Comparison of ENCODE assay signal across 18 mouse cellular contexts in the genomic region with DNA sequence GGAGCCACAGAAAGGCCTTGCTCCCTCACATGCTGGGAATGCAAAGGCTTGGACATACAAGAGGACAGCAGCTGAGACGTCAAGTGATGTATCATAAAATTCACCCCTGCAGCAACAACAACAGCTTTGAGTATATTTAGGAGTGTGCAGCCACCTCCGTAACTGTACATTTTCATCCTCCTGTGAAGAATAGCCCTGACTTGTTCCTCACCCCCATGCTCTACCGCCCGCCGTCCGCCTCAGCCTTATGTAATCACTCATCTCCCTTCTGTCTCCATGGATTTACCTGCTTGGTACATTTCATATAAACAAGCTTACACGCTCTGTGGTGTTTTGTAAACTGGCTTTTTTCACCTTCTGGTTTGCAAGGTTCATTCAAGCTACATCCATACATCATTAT. TPM values are rescaled to one million over a fixed set of nuclear protein-coding genes. Genes with fewer than 3 reads are reported as not detected.
A peak's percentile ranks its signal among the peaks of the same experiment; 100 is the strongest.
DNase-seq lines count a peak whose midpoint lies in the region; ATAC-seq and TF ChIP-seq lines count a peak whose summit lies in the region.
"Had no signal": no experiment of that assay in that cellular context is flagged by ENCODE, and none has a peak within 500 bp of the region (broad histone marks: within the 10 kb centered on the region; RNA-seq: fewer than 3 reads in every experiment).

No protein-coding gene starts in this region.

- H3K27ac ChIP-seq in left cerebral cortex, adult 2 months = peak overlapping the region; percentile 62
- H3K27ac ChIP-seq: embryonic facial prominence, embryonic 10.5 days; embryonic facial prominence, embryonic 12.5 days; forebrain, embryonic 13.5 days; forebrain, embryonic 15.5 days had no signal

- intact Hi-C loops in left cerebral cortex, adult 2 months (cut with DNase I) = loop anchor here (1.0 kb wide), 1 partner anchor 29 kb away; no protein-coding TSS in a partner anchor
- intact Hi-C loops in left cerebral cortex, postnatal 36 days (cut with DNase I) = no loop called here

- no peak for ATAC-seq in megakaryocyte progenitor cell, adult 5-6 weeks (replicated peaks; ENCODE audit: poor library complexity)
- ATAC-seq: forebrain, embryonic 13.5 days; forebrain, embryonic 15.5 days had no signal

- no peak overlapping the region for H3K4me3 ChIP-seq in left cerebral cortex, adult 2 months
- H3K4me3 ChIP-seq: embryonic facial prominence, embryonic 10.5 days; embryonic facial prominence, embryonic 12.5 days; forebrain, embryonic 13.5 days; forebrain, embryonic 15.5 days had no signal

- DNase-seq in frontal cortex, adult 2 months (ENCODE audit: extremely low spot score in 1 of 2, low spot score in 1 of 2) = peak; percentile 47 to 62
- no peak for DNase-seq in frontal cortex, postnatal 10 days (ENCODE audit: low spot score in 2 of 2)
- DNase-seq in left cerebral cortex, adult 2 months (ENCODE audit: extremely low spot score in 1 of 2, low spot score in 2 of 2) = no peak
- no peak for DNase-seq in left cerebral cortex, postnatal 36 days (ENCODE audit: low spot score in 2 of 2)
- peak; percentile 60 for DNase-seq in brain, adult 2 months (ENCODE audit: low read depth, low spot score)
- DNase-seq: adrenal gland, adult 2 months; adrenal gland, postnatal 10 days; adrenal gland, postnatal 25 days; cerebellum, adult 11-12 months; cerebellum, adult 2 months; cerebellum, adult 9-10 months; cerebellum, postnatal 10 days; cerebellum, postnatal 25 days had no signal

- no peak for TF ChIP-seq CTCF in left cerebral cortex, adult 2 months (IDR thresholded peaks at IDR 0.05)

RNA-seq across cellular contexts. Expression of gene Nrde2, which starts 7.0 kb away (rescaled TPM):
- 12.0 and 14.9 TPM in 2 replicates for polyA plus RNA-seq in frontal cortex, adult 2 months (2012; rRNA removed)
- total RNA-seq in left cerebral cortex, adult 2 months (2021) = 10 to 100 TPM; 17.3 to 21.9 TPM
- 10 to 100 TPM; 18.3 to 22.8 TPM for total RNA-seq in left cerebral cortex, postnatal 36 days (2021)
- total RNA-seq in megakaryocyte progenitor cell, adult 5-6 weeks (2015) = 5.9 and 6.5 TPM in 2 replicates
- total RNA-seq in megakaryocyte progenitor cell, adult 5-6 weeks (2017) = 24.0 and 29.9 TPM in 2 replicates

RNA-seq across cellular contexts. Expression of gene Psmc1, which starts 42.5 kb away (rescaled TPM):
- polyA plus RNA-seq in frontal cortex, adult 2 months (2012; rRNA removed) = 133 and 152 TPM in 2 replicates
- total RNA-seq in left cerebral cortex, adult 2 months (2021) = 100 to 1,000 TPM; 185 to 216 TPM
- 100 to 1,000 TPM; 188 to 203 TPM for total RNA-seq in left cerebral cortex, postnatal 36 days (2021)
- total RNA-seq in megakaryocyte progenitor cell, adult 5-6 weeks (2015) = 236 and 253 TPM in 2 replicates
- 265 and 368 TPM in 2 replicates for total RNA-seq in megakaryocyte progenitor cell, adult 5-6 weeks (2017)

RNA-seq across cellular contexts. Expression of gene Calm1, which starts 46.8 kb away (rescaled TPM):
- polyA plus RNA-seq in frontal cortex, adult 2 months (2012; rRNA removed) = 1,569 and 1,574 TPM in 2 replicates
- 1,000 to 10,000 TPM; 2,238 to 2,247 TPM for total RNA-seq in left cerebral cortex, adult 2 months (2021)
- total RNA-seq in left cerebral cortex, postnatal 36 days (2021) = 1,000 to 10,000 TPM; 2,172 to 2,300 TPM
- 340 and 447 TPM in 2 replicates for total RNA-seq in megakaryocyte progenitor cell, adult 5-6 weeks (2015)
- total RNA-seq in megakaryocyte progenitor cell, adult 5-6 weeks (2017) = 536 and 549 TPM in 2 replicates

Comparison
In these comparisons a context has a peak if more than half of its experiments do, and no peak if none do; other contexts are left out.
1. DNase-seq: peak in frontal cortex, adult 2 months (2 of 2) and brain, adult 2 months (single experiment); none in frontal cortex, postnatal 10 days (0 of 2), left cerebral cortex, adult 2 months (0 of 2) and left cerebral cortex, postnatal 36 days (0 of 2).